Mouse (Mus musculus) spleen, adult 2 months (tissue): ENCODE data around the gene Gm525. TPM values are rescaled to one million over a fixed set of nuclear protein-coding genes. Genes with fewer than 3 reads are reported as not detected.
"Not testable (repeated sequence)": the region's sequence is repeated elsewhere in the genome, so short reads cannot be mapped to it uniquely, and the experiment has no call there.

ENCODE experiments used
- DNase-seq, 2 experiments: peaks; one replicate each; pipeline versions ENCODE4 v3.0.0 to v3.0.0-alpha.2; 2012 to 2021; ENCODE audit warnings: low spot score in 2 of 2, low read depth in 1 of 2
- H3K27ac ChIP-seq: fragments of 200-500 bp; 2 replicates; pipeline ENCODE4 v1.5.1; 2012; ENCODE audit warnings: low read length, inconsistent platforms; ENCODE audit not compliant: insufficient read depth
- H3K27me3 ChIP-seq: fragments of 200-500 bp; 2 replicates; pipeline ENCODE4 v1.6.1; 2012; ENCODE audit warnings: mild to moderate bottlenecking, moderate library complexity, low read length, inconsistent platforms; ENCODE audit not compliant: control insufficient read depth, insufficient read depth
- H3K36me3 ChIP-seq: fragments of 200-500 bp; 2 replicates; pipeline ENCODE4 v1.6.1; 2012; ENCODE audit warnings: mild to moderate bottlenecking, low read length, inconsistent platforms; ENCODE audit not compliant: control insufficient read depth, insufficient read depth
- H3K4me1 ChIP-seq: fragments of 200-500 bp; 2 replicates; pipeline ENCODE4 v1.6.1; 2011; ENCODE audit warnings: inconsistent platforms; ENCODE audit not compliant: control insufficient read depth, insufficient read depth, insufficient read length
- H3K4me3 ChIP-seq: fragments of 200-500 bp; 2 replicates; pipeline ENCODE4 v1.5.1; 2011; ENCODE audit warnings: mild to moderate bottlenecking, inconsistent platforms; ENCODE audit not compliant: insufficient read depth, insufficient read length; ENCODE audit errors: extremely low read depth
- CTCF ChIP-seq: fragments of 200-500 bp; IDR thresholded peaks from 2 replicates; pipeline ENCODE4 v1.5.1; 2011; ENCODE audit warnings: mild to moderate bottlenecking, inconsistent platforms; ENCODE audit not compliant: insufficient read depth, insufficient read length, insufficient replicate concordance; ENCODE audit errors: extremely low read depth
- POLR2A ChIP-seq: fragments of 200-500 bp; IDR thresholded peaks from 2 replicates; pipeline ENCODE4 v1.6.1; 2011; ENCODE audit warnings: low read depth, low read length, inconsistent platforms
- WGBS: fragments of 180-500 bp; shearing (Covaris S2); methylation state at CpG from one replicate; pipeline ENCODE4 v1.1.7; 2018; 5-methylcytosine and 5-hydroxymethylcytosine counted together
- polyA plus RNA-seq: library from polyadenylated mRNA; depleted of rRNA; stranded (reverse); fragments of >200 nt; gene quantifications from 2 replicates; pipeline ENCODE4 v1.2.3, GENCODE M21; 2012

The Gm525 gene
- polyA plus RNA-seq, 1 experiment, result not detected

- Histone ChIP-seq H3K4me1 (peaks cover 22% of the 10 kb centered on the region; the same call in 1 of the 2 replicates), H3K4me3 (no peak overlapping the region), H3K36me3 (no peaks in the 10 kb centered on the region), H3K27ac (no peak overlapping the region), H3K27me3 (no peaks in the 10 kb centered on the region)
- WGBS, result 90% methylated on average over 6 of the region's 6 CpGs
- no peak for DNase-seq
- TF ChIP-seq CTCF, result no peak
- no peak for TF ChIP-seq POLR2A
Observed at GRCm38 (mm10) chr11:89030552-89030951, 43.1 kb upstream of the Gm525 start.

- no peaks in the 10 kb centered on the region for H3K27me3 ChIP-seq
- H3K4me1 ChIP-seq, result peaks cover 17% of the 10 kb centered on the region; the same call in 1 of the 2 replicates
- DNase-seq, result no peak
- WGBS, result 79% methylated on average over 1 of the region's 1 CpGs
- no peaks in the 10 kb centered on the region for H3K36me3 ChIP-seq
- H3K27ac ChIP-seq, result no peak overlapping the region
- no peak for TF ChIP-seq CTCF
- no peak for TF ChIP-seq POLR2A
- H3K4me3 ChIP-seq, result no peak overlapping the region
Observed at GRCm38 (mm10) chr11:89031189-89031588, 42.5 kb upstream of the Gm525 start.

- TF ChIP-seq POLR2A, result no peak
- no peak for TF ChIP-seq CTCF
- no peaks in the 10 kb centered on the region for H3K27me3 ChIP-seq
- no peak overlapping the region for H3K27ac ChIP-seq
- no peaks in the 10 kb centered on the region for H3K4me1 ChIP-seq
- DNase-seq, result no peak
- H3K4me3 ChIP-seq, result no peak overlapping the region
- peaks cover 1% of the 10 kb centered on the region; the same call in 1 of the 2 replicates for H3K36me3 ChIP-seq
Observed at GRCm38 (mm10) chr11:89034592-89034991, 39.0 kb upstream of the Gm525 start.

GRCm38 (mm10) chr11:89035552-89035951 lies 38.1 kb upstream of the Gm525 start:
- TF ChIP-seq CTCF (no peak), POLR2A (no peak)
- Histone ChIP-seq H3K4me3 (no peak overlapping the region), H3K27me3 (no peaks in the 10 kb centered on the region), H3K27ac (no peak overlapping the region), H3K4me1 (no peaks in the 10 kb centered on the region), H3K36me3 (peaks cover 9% of the 10 kb centered on the region)
- DNase-seq, result no peak
- 89% methylated on average over 3 of the region's 3 CpGs for WGBS

DNA sequence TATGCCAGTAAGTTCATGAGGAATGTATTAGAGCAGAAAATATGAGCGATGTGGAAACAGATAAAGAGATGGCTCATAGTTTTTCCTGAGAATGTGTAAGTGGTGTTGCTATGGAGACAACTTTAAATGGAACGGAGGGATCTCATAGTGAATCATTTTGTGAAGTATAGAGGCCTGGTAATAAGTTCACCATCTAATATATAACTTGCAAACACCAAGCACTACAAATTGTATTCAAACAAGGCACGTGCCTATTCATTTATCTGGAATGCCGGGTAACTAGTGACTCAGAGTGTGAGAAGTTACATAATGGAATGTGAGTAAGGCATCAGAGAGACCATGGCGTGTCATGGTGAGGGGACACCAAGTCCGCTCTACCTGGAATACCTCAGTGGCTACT lies 35.1 kb upstream of the Gm525 start:
- H3K27ac ChIP-seq, result no peak overlapping the region
- no peaks in the 10 kb centered on the region for H3K4me1 ChIP-seq
- TF ChIP-seq POLR2A (no peak), CTCF (no peak)
- DNase-seq, result no peak
- peaks cover 16% of the 10 kb centered on the region for H3K36me3 ChIP-seq
- WGBS, result 96% methylated on average over 6 of the region's 6 CpGs
- H3K27me3 ChIP-seq, result no peaks in the 10 kb centered on the region
- H3K4me3 ChIP-seq, result no peak overlapping the region

DNA sequence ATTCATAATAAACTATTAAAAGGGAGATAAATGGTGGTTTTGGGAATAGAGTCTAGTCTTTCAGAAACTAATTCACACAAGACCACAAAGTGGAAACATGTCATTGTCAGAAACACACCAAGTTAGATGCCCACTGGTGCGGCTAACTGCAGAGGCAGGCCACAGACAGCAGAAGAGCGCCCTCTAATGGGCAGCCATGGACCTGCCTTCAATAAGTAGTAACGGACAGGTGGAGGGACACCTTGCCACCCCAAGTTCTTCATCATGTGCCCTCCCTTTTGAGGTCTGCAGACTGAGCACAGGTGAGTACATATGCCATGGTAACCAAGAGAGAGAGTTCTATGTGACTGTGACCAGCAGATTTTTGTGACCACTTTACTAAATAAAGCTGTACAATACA lies 34.3 kb upstream of the Gm525 start:
- Histone ChIP-seq H3K4me1 (no peaks in the 10 kb centered on the region), H3K36me3 (peaks cover 21% of the 10 kb centered on the region), H3K27ac (no peak overlapping the region), H3K4me3 (no peak overlapping the region), H3K27me3 (no peaks in the 10 kb centered on the region)
- DNase-seq, result peak; percentile 52 to 76
- WGBS, result 23% methylated on average over 3 of the region's 3 CpGs
- no peak for TF ChIP-seq POLR2A
- peak; percentile 94 for TF ChIP-seq CTCF

DNA sequence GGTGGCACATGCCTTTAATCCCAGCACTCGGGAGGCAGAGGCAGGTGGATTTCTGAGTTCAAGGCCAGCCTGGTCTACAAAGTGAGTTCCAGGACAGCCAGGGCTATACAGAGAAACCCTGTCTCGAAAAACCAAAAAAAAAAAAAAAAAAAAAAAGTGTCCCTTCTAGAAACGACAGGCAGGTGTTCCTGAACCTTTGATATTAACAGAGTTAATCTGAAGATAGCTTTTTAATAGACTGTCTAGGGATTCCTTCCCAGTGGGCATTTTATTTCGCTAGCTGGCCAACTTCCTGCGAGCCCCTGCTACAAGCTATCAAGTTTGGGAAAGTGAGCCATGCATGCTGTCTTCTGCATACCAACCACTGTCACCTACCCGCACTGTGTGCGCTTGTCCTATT lies 32.6 kb upstream of the Gm525 start:
- H3K36me3 ChIP-seq, result peaks cover 28% of the 10 kb centered on the region
- WGBS, result 92% methylated on average over 6 of the region's 7 CpGs
- H3K27me3 ChIP-seq, result not testable (repeated sequence)

DNA sequence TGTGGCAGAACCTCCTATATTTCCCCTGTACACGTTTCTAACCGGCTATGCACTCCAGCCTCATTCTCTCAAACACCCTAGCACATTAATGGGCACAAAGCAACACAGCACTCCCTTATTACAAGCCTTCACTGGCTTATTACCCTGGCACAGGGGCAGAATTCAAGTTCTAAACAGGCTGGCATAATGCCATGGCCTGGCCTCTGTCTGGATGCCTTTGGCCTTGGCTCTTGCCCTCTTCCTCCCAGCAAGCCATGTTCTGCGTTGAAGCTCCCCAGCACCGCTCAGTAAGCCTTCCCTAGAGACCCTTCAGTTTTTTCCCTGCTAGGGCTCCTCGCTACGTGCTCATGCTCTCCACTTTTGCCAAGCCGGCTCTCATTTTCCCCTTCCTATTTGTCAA lies 30.6 kb upstream of the Gm525 start:
- no peak overlapping the region for H3K4me3 ChIP-seq
- H3K4me1 ChIP-seq, result no peaks in the 10 kb centered on the region
- peaks cover 40% of the 10 kb centered on the region for H3K36me3 ChIP-seq
- no peaks in the 10 kb centered on the region for H3K27me3 ChIP-seq
- 90% methylated on average over 7 of the region's 7 CpGs for WGBS
- no peak for DNase-seq
- TF ChIP-seq POLR2A (no peak), CTCF (no peak)
- no peak overlapping the region for H3K27ac ChIP-seq

More for the DNA sequence above, 32.6 kb upstream of the Gm525 start:
- H3K4me1 ChIP-seq, H3K27ac ChIP-seq, DNase-seq, H3K4me3 ChIP-seq: not testable (repeated sequence)

- not testable (repeated sequence) for H3K27ac ChIP-seq, DNase-seq
- 94% methylated on average over 3 of the region's 3 CpGs for WGBS
Observed at GRCm38 (mm10) chr11:89045501-89045900, 28.1 kb upstream of the Gm525 start.

More at GRCm38 (mm10) chr11:89045501-89045900, 28.1 kb upstream of the Gm525 start:
- peaks cover 36% of the 10 kb centered on the region for H3K36me3 ChIP-seq
- H3K4me1 ChIP-seq, H3K4me3 ChIP-seq, H3K27me3 ChIP-seq: not testable (repeated sequence)
